Mouse (Mus musculus): ENCODE data around the gene Flii. TPM values are rescaled to one million over a fixed set of nuclear protein-coding genes. Genes with fewer than 3 reads are reported as not detected.

Flii gene
- total RNA-seq, 2 experiments from 2014 or later: 128 to 129 TPM

Small RNAs within 50 kb of the gene (microRNA-seq; reads per million reads assigned to microRNA genes)
- gene Mir5100: 4.2 reads per million, percentile 12 among the genes with 10 or more reads in this experiment

Other genes with a start within 250 kb of the Flii start
- 10 to 100 TPM; 85.6 to 86.2 TPM for gene Alkbh5, start 190.9 kb downstream of the Flii start, total RNA-seq (2021)
- 10 to 100 TPM; 36.5 to 41.6 TPM for gene Llgl1, start 27.5 kb downstream of the Flii start, total RNA-seq (2021)
- 10 to 100 TPM; 26.6 to 28.0 TPM for gene Mief2, start 1.1 kb upstream of the Flii start, total RNA-seq (2021)
- gene Top3a, start 50.1 kb upstream of the Flii start, total RNA-seq (2021): 10 to 100 TPM; 18.2 to 19.9 TPM
- gene Smcr8, start 50.3 kb upstream of the Flii start, total RNA-seq (2021): 10 to 100 TPM; 21.8 to 23.2 TPM
- 100 to 1,000 TPM in 1 of 2 experiments, 10 to 100 TPM in 1; 93.3 to 105 TPM for gene Shmt1, start 84.5 kb upstream of the Flii start, total RNA-seq (2021)
- gene Dhrs7b, start 103.4 kb upstream of the Flii start, total RNA-seq (2021): 10 to 100 TPM; 23.5 to 24.3 TPM
- gene Tmem11, start 152.0 kb upstream of the Flii start, total RNA-seq (2021): 10 to 100 TPM; 41.5 to 42.7 TPM
- 10 to 100 TPM; 30.8 TPM for gene Natd1, start 187.5 kb upstream of the Flii start, total RNA-seq (2021)
- gene Map2k3, start 204.8 kb upstream of the Flii start, total RNA-seq (2021): 10 to 100 TPM; 92.4 to 93.9 TPM